Mouse (Mus musculus): ENCODE measurements around the gene Sp110.
"Not testable (repeated sequence)": the region's sequence is repeated elsewhere in the genome, so short reads cannot be mapped to it uniquely, and the experiment has no call there.

Gene Sp110

GRCm38 (mm10) chr1:85546442-85546841 is 52.2 kb downstream of the Sp110 start:
- DNase-seq (ENCODE audit: low spot score), result not testable (repeated sequence)

- not testable (repeated sequence) for DNase-seq (ENCODE audit: low spot score)
Observed at GRCm38 (mm10) chr1:85543818-85544217, 54.8 kb downstream of the Sp110 start.

- DNase-seq (ENCODE audit: low spot score), result not testable (repeated sequence)
Observed at GRCm38 (mm10) chr1:85528451-85529110, 70.0 kb downstream of the Sp110 start.
